Mouse (Mus musculus): Measurements from ENCODE around the gene St14.

- TF ChIP-seq CTCF (IDR thresholded peaks at IDR 0.05; ENCODE audit: control insufficient read depth, insufficient read depth, insufficient read length) (no peak), USF1 (IDR thresholded peaks at IDR 0.05; ENCODE audit: low read depth) (no peak), CEBPB (IDR thresholded peaks at IDR 0.05; ENCODE audit: low read depth) (no peak), MYOG (IDR thresholded peaks at IDR 0.05; ENCODE audit: control insufficient read depth, extremely low read depth, insufficient read length) (no peak), MAX (IDR thresholded peaks at IDR 0.05) (no peak), FOSL1 (IDR thresholded peaks at IDR 0.05; ENCODE audit: insufficient read depth, low read length, poor library complexity, severe bottlenecking) (no peak), MYOD1 (IDR thresholded peaks at IDR 0.05; ENCODE audit: control insufficient read depth, insufficient read length, low read depth) (no peak)
Measured at GRCm38 (mm10) chr9:31122464-31123030, 9.1 kb downstream of the St14 start.

All from C2C12 (cell line).